Mouse (Mus musculus) hindbrain, embryonic 10.5 days (tissue): Measurements from ENCODE around the gene Tcf25. TPM values are rescaled to one million over a fixed set of nuclear protein-coding genes. Genes with fewer than 3 reads are reported as not detected.

ENCODE experiments used
- DNase-seq: peaks from one replicate; pipeline ENCODE4 v3.0.0-alpha.2; 2017; ENCODE audit warnings: low spot score
- H3K27ac ChIP-seq: fragments of 300-500 bp; sonication (generic); 2 replicates; pipeline ENCODE4 v1.5.1; 2016; ENCODE audit warnings: mild to moderate bottlenecking, moderate library complexity
- H3K27me3 ChIP-seq: fragments of 300-500 bp; sonication (generic); 2 replicates; pipeline ENCODE4 v1.6.1; 2016; ENCODE audit warnings: mild to moderate bottlenecking; ENCODE audit not compliant: poor library complexity, insufficient read depth, severe bottlenecking
- H3K36me3 ChIP-seq: fragments of 300-500 bp; sonication (generic); 2 replicates; pipeline ENCODE4 v1.6.1; 2016; ENCODE audit warnings: mild to moderate bottlenecking, moderate library complexity
- H3K4me1 ChIP-seq: fragments of 300-500 bp; sonication (generic); replicated peaks from 2 replicates; pipeline ENCODE4 v1.6.1; 2016; ENCODE audit warnings: mild to moderate bottlenecking
- H3K4me3 ChIP-seq: fragments of 300-500 bp; sonication (generic); 2 replicates; pipeline ENCODE4 v1.5.1; 2016; ENCODE audit warnings: mild to moderate bottlenecking, moderate library complexity
- H3K9me3 ChIP-seq: fragments of 300-500 bp; sonication (generic); 2 replicates; pipeline ENCODE4 v1.6.1; 2016; ENCODE audit warnings: mild to moderate bottlenecking, moderate library complexity
- WGBS: fragments of 180-500 bp; shearing (Covaris S2); methylation state at CpG from one replicate; pipeline ENCODE4 v1.1.7; 2016; 5-methylcytosine and 5-hydroxymethylcytosine counted together
- polyA plus RNA-seq: library from polyadenylated mRNA; unstranded; fragments of >200 nt; fragmentation: Nextera tagmentation; extraction: Ambion mirVana; gene quantifications from 2 replicates; pipeline ENCODE4 v1.2.1, GENCODE M21; 2016

Tcf25 gene
- polyA plus RNA-seq, 1 experiment from 2014 or later: 169 TPM

DNA sequence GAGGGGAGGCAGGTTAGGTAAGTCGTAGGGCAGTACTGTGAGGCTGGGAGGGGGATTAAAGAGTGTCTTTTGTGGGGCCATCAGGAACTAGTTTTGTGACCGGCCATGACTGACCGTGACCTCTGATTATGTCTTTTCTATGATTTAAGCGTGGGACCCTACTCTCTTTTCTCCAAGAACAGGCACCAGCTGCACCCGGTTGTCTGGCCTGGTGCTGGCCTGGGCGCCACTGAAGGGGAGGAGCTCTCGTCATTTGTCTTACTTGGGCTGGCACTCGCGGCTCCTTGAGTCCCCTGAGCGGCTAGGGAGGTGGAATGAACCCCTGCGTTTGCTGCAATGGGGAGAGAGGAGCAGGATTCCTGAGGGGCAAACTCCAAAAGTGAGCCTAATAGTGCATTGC is 20.3 kb upstream of the Tcf25 start:
- DNase-seq: no peak
- H3K9me3 ChIP-seq: no peaks in the 10 kb centered on the region
- no peak overlapping the region; the same call in 1 of the 2 replicates for H3K27ac ChIP-seq
- no peak overlapping the region for H3K4me3 ChIP-seq
- no peaks in the 10 kb centered on the region; the same call in 1 of the 2 replicates for H3K27me3 ChIP-seq
- 51% methylated on average over 11 of the region's 11 CpGs for WGBS
- peaks cover 33% of the 10 kb centered on the region for H3K4me1 ChIP-seq
- peaks cover 33% of the 10 kb centered on the region for H3K36me3 ChIP-seq

DNA sequence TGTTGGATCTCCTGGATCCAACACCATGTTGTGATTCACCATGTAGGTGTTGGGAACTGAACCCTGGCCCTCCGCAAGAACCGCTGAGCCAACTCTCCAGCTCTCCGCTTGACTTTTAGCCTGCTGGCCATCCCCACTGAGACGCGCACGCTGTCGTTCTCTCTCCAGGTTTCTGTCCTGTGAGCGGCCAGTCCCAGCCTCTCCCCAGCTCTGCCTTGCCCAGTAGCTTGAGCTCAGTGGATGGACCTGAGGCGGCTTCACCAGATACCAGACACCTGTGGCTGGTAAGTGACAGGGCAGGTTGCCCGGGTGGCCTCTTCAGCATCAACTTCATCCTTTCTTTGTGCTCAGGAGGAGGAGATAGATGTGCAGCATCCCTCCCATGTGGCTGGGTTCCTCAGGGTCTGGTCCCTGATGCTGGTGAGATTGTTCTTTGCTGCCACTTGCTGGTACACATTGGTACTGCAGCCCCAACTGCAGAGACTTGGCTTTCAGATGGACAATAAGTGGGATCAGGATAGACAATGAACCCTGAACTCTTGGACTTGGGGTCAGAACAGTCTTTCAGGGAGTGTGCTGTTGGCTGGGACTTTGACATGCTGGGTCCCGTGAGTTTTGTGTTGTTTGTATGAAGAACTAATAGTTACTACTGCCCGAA is 12.3 kb upstream of the Tcf25 start:
- H3K4me3 ChIP-seq: no peak overlapping the region
- H3K9me3 ChIP-seq: no peaks in the 10 kb centered on the region
- H3K36me3 ChIP-seq: peaks cover 56% of the 10 kb centered on the region
- peak; percentile 88 for DNase-seq
- no peak overlapping the region for H3K27ac ChIP-seq
- 38% methylated on average over 12 of the region's 12 CpGs for WGBS
- H3K4me1 ChIP-seq: peaks cover 3% of the 10 kb centered on the region; the same call in 1 of the 2 replicates
- H3K27me3 ChIP-seq: peaks cover 7% of the 10 kb centered on the region; the same call in 1 of the 2 replicates

GRCm38 (mm10) chr8:123374239-123374578 is 656 bp downstream of the Tcf25 start:
- Histone ChIP-seq H3K4me3 (peak overlapping the region; percentile 80), H3K9me3 (no peaks in the 10 kb centered on the region), H3K4me1 (peaks cover 30% of the 10 kb centered on the region), H3K36me3 (peaks cover 42% of the 10 kb centered on the region), H3K27ac (peak overlapping the region; percentile 95), H3K27me3 (0 out of 2 replicates have a peak, but pooled peaks cover 3% of the 10 kb centered on the region)
- DNase-seq: peak; percentile 95
- WGBS: under 1% methylated on average over 20 of the region's 20 CpGs

DNA sequence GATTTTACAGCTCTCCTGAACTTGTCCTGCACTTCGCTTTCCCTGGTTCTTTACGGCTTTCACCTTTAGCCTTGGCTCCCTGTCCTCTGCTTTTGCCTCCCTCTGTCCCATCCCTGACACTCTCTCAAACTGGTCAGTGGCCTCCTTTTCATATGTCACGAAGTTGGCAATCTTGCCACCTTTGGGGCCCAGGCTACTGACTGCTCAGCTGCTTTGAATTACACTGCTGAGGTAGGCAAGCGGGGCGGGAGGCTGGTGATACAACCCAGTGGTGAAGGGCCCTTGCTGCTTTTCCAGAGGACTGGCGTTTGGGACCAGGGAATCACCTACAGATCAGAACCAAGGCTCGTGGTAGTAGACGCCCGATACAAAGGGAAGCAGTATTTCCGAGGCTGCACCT is 2.1 kb downstream of the Tcf25 start:
- no peak overlapping the region for H3K4me3 ChIP-seq
- DNase-seq: no peak
- H3K27ac ChIP-seq: no peak overlapping the region
- H3K36me3 ChIP-seq: peaks cover 30% of the 10 kb centered on the region
- peaks cover 30% of the 10 kb centered on the region for H3K4me1 ChIP-seq
- 0 out of 2 replicates have a peak, but pooled peaks cover 2% of the 10 kb centered on the region for H3K27me3 ChIP-seq
- WGBS: 90% methylated on average over 10 of the region's 10 CpGs
- H3K9me3 ChIP-seq: no peaks in the 10 kb centered on the region

- peaks cover 34% of the 10 kb centered on the region for H3K36me3 ChIP-seq
- DNase-seq: no peak
- H3K27ac ChIP-seq: no peak overlapping the region
- no peaks in the 10 kb centered on the region for H3K27me3 ChIP-seq
- H3K4me3 ChIP-seq: no peak overlapping the region
- H3K4me1 ChIP-seq: peaks cover 30% of the 10 kb centered on the region
- H3K9me3 ChIP-seq: no peaks in the 10 kb centered on the region
- 75% methylated on average over 8 of the region's 8 CpGs for WGBS
Measured at GRCm38 (mm10) chr8:123376106-123376505, 2.6 kb downstream of the Tcf25 start.

- WGBS: 91% methylated on average over 4 of the region's 4 CpGs
- no peak for DNase-seq
- H3K36me3 ChIP-seq: peaks cover 76% of the 10 kb centered on the region
- H3K27ac ChIP-seq: no peak overlapping the region
- no peaks in the 10 kb centered on the region for H3K4me1 ChIP-seq
- H3K27me3 ChIP-seq: no peaks in the 10 kb centered on the region
- no peaks in the 10 kb centered on the region for H3K9me3 ChIP-seq
- H3K4me3 ChIP-seq: no peak overlapping the region
Measured at GRCm38 (mm10) chr8:123381711-123382110, 8.2 kb downstream of the Tcf25 start.

DNA sequence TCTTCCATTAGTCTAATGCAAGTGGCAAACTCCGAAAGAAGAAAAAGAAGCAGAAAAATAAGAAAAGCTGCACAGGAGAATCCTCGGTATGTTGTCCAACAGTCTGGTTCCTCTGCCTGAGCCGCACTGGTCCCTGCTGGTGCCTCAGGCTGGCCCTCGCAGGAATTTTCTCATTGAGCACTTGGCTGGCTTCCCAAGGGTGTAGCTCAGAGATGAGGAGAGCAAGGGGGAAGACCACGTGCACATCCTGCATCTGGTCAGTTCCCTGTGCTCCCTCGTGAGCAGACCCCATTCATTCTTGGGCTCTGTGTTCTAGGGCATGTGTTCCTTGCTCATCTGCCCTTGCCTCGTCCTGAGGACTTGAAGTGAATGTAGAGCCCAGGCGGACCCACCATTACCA is 9.0 kb downstream of the Tcf25 start:
- no peak for DNase-seq
- H3K27me3 ChIP-seq: no peaks in the 10 kb centered on the region
- H3K36me3 ChIP-seq: peaks cover 76% of the 10 kb centered on the region
- H3K4me3 ChIP-seq: no peak overlapping the region
- 94% methylated on average over 8 of the region's 8 CpGs for WGBS
- H3K9me3 ChIP-seq: no peaks in the 10 kb centered on the region
- H3K27ac ChIP-seq: no peak overlapping the region
- H3K4me1 ChIP-seq: no peaks in the 10 kb centered on the region

- Histone ChIP-seq H3K27ac (no peak overlapping the region), H3K4me1 (no peaks in the 10 kb centered on the region), H3K4me3 (no peak overlapping the region), H3K9me3 (no peaks in the 10 kb centered on the region), H3K27me3 (no peaks in the 10 kb centered on the region), H3K36me3 (peaks cover 94% of the 10 kb centered on the region)
- DNase-seq: peak; percentile 38
- 75% methylated on average over 9 of the region's 9 CpGs for WGBS
Measured at GRCm38 (mm10) chr8:123384883-123385540, 11.5 kb downstream of the Tcf25 start.

GRCm38 (mm10) chr8:123387041-123387440 is 13.5 kb downstream of the Tcf25 start:
- H3K4me1 ChIP-seq: no peaks in the 10 kb centered on the region
- no peak overlapping the region for H3K4me3 ChIP-seq
- peaks cover 100% of the 10 kb centered on the region for H3K36me3 ChIP-seq
- H3K27me3 ChIP-seq: no peaks in the 10 kb centered on the region
- H3K9me3 ChIP-seq: no peaks in the 10 kb centered on the region
- 85% methylated on average over 3 of the region's 3 CpGs for WGBS
- DNase-seq: no peak
- no peak overlapping the region for H3K27ac ChIP-seq

- Histone ChIP-seq H3K27ac (no peak overlapping the region), H3K9me3 (no peaks in the 10 kb centered on the region), H3K27me3 (no peaks in the 10 kb centered on the region), H3K4me1 (no peaks in the 10 kb centered on the region), H3K36me3 (peaks cover 100% of the 10 kb centered on the region), H3K4me3 (no peak overlapping the region)
- DNase-seq: no peak
- 90% methylated on average over 8 of the region's 8 CpGs for WGBS
Measured at GRCm38 (mm10) chr8:123387801-123388200, 14.2 kb downstream of the Tcf25 start.

DNA sequence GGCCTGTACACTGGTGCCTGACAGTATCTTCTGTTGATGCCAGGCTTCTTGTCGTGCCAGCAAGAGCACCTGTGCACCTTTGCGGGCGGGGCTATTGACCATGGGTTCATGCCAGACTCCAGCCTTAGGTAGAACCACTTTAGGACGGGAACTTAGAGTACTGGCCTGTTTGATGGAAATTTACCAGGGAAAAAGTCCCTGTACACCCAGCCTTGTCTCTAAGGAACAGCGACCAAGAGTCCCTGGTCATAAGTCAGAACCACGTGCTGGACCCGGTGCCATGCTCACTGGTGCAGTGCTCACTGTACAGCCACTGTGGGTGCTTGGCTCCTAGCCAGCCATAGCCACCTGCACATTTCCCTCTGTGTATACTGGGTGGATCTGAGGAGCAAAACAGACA is 15.5 kb downstream of the Tcf25 start:
- WGBS: 93% methylated on average over 7 of the region's 7 CpGs
- Histone ChIP-seq H3K4me3 (no peak overlapping the region), H3K36me3 (peaks cover 100% of the 10 kb centered on the region), H3K27ac (no peak overlapping the region), H3K4me1 (no peaks in the 10 kb centered on the region), H3K27me3 (no peaks in the 10 kb centered on the region), H3K9me3 (no peaks in the 10 kb centered on the region)
- no peak for DNase-seq

- DNase-seq: no peak
- no peak overlapping the region for H3K27ac ChIP-seq
- no peaks in the 10 kb centered on the region for H3K4me1 ChIP-seq
- H3K27me3 ChIP-seq: no peaks in the 10 kb centered on the region
- H3K4me3 ChIP-seq: no peak overlapping the region
- no peaks in the 10 kb centered on the region for H3K9me3 ChIP-seq
- WGBS: 95% methylated on average over 13 of the region's 13 CpGs
- peaks cover 100% of the 10 kb centered on the region for H3K36me3 ChIP-seq
Measured at GRCm38 (mm10) chr8:123398308-123398707, 24.8 kb downstream of the Tcf25 start.

DNA sequence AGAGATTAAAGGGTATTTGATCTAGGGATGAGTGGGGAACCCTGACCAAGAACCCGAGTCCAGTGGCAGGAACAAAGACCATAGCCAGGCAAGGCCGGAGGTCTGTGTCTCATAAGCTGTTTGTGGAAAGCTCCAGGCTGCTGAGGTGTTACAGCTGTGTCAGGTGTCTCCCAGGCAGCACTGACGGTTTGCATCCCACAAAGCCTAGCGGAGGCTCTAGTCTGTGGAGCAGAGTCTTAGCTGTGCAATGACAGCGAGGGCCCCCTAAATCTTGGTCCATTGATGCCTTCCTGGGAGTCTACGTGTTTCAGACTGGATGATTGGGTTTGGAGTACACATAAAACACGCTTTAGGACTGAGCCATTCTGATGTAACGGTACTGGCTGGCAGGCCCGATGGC is 28.4 kb downstream of the Tcf25 start:
- Histone ChIP-seq H3K36me3 (peaks cover 67% of the 10 kb centered on the region), H3K4me1 (peaks cover 21% of the 10 kb centered on the region), H3K4me3 (no peak overlapping the region), H3K9me3 (no peaks in the 10 kb centered on the region), H3K27ac (no peak overlapping the region), H3K27me3 (no peaks in the 10 kb centered on the region)
- no peak for DNase-seq
- 94% methylated on average over 9 of the region's 9 CpGs for WGBS
